Mouse (Mus musculus): Measurements from ENCODE around the gene Tmco5b. TPM values are rescaled to one million over a fixed set of nuclear protein-coding genes. Genes with fewer than 3 reads are reported as not detected.

The Tmco5b gene
- polyA plus RNA-seq, 1 experiment from 2014 or later: not detected

Other genes starting within 250 kb of the Tmco5b start
- gene Ryr3, start 68.6 kb upstream of the Tmco5b start, polyA plus RNA-seq (2015; fragmentation: Nextera tagmentation; extraction: Ambion mirVana): 3.7 and 4.2 TPM in 2 replicates
- 1.2 and 1.9 TPM in 2 replicates for gene Fmn1, start 42.0 kb downstream of the Tmco5b start, polyA plus RNA-seq (2015; fragmentation: Nextera tagmentation; extraction: Ambion mirVana)

Measured in heart, embryonic 15.5 days (tissue).